ENCODE assay signal across 14 mouse cellular contexts in genomic region chr19:24258368-24258767, GRCm38 (mm10). TPM values are rescaled to one million over a fixed set of nuclear protein-coding genes. Genes with fewer than 3 reads are reported as not detected.
DNase-seq lines count a peak whose midpoint lies in the region; ATAC-seq and TF ChIP-seq lines count a peak whose summit lies in the region.
"Had no signal": no experiment of that assay in that cellular context is flagged by ENCODE, and none has a peak within 500 bp of the region (broad histone marks: within the 10 kb centered on the region; RNA-seq: fewer than 3 reads in every experiment).

No protein-coding gene starts in this region.

- H3K27ac ChIP-seq in heart, embryonic 10.5 days = no peak overlapping the region; the same call in 1 of the 2 replicates
- H3K27ac ChIP-seq in MEL (ENCODE audit: control insufficient read depth, low read depth, low read length) = peak overlapping the region; percentile 66
- H3K27ac ChIP-seq in heart, embryonic 16.5 days (ENCODE audit: low read length) = peak overlapping the region; percentile 65
- peak overlapping the region; percentile 22 for H3K27ac ChIP-seq in lung, postnatal 0 days (ENCODE audit: low read length)
- H3K27ac ChIP-seq: limb, embryonic 12.5 days had no signal

- no peak overlapping the region for H3K4me3 ChIP-seq in heart, embryonic 10.5 days
- no peak overlapping the region for H3K4me3 ChIP-seq in MEL (ENCODE audit: control insufficient read depth in 1 of 2, insufficient read depth in 1 of 2, low read depth in 2 of 2, low read length in 2 of 2)
- no peak overlapping the region for H3K4me3 ChIP-seq in heart, embryonic 16.5 days (ENCODE audit: low read length)
- H3K4me3 ChIP-seq in lung, postnatal 0 days (ENCODE audit: low read depth, low read length) = no peak overlapping the region
- H3K4me3 ChIP-seq: limb, embryonic 12.5 days; megakaryocyte, embryonic 14.5 days; myocyte had no signal

- no peaks in the 10 kb centered on the region for H3K9me3 ChIP-seq in heart, embryonic 10.5 days
- H3K9me3 ChIP-seq in MEL (replicated peaks; ENCODE audit: insufficient read depth, low read length) = no peaks in the 10 kb centered on the region
- no peaks in the 10 kb centered on the region for H3K9me3 ChIP-seq in heart, embryonic 16.5 days (replicated peaks; ENCODE audit: control insufficient read depth, low read length)
- no peaks in the 10 kb centered on the region for H3K9me3 ChIP-seq in lung, postnatal 0 days (ENCODE audit: low read length)
- H3K9me3 ChIP-seq: limb, embryonic 12.5 days; megakaryocyte, embryonic 14.5 days had no signal

- no peaks in the 10 kb centered on the region for H3K79me2 ChIP-seq in MEL (ENCODE audit: control insufficient read depth, insufficient read depth, low read length, poor library complexity)

- DNase-seq in heart, adult 11 months = peak; percentile 95
- no peak for DNase-seq in heart, embryonic 10.5 days (ENCODE audit: low spot score)
- peak; percentile 88 for DNase-seq in MEL (ENCODE audit: low read depth, low spot score)
- DNase-seq in lung, postnatal 0 days (ENCODE audit: low spot score) = peak; percentile 78
- no peak for DNase-seq in left cerebral cortex, postnatal 10 days (ENCODE audit: extremely low spot score in 1 of 2, low spot score in 2 of 2)
- no peak for DNase-seq in left cerebral cortex, adult 11 months (ENCODE audit: low spot score)
- DNase-seq in frontal cortex, postnatal 36 days (ENCODE audit: low spot score in 2 of 2) = no peak
- DNase-seq: cerebellum, postnatal 14 days; gastrocnemius, postnatal 14 days had no signal

- H3K27me3 ChIP-seq in heart, embryonic 10.5 days (ENCODE audit: insufficient read depth, poor library complexity, severe bottlenecking) = no peaks in the 10 kb centered on the region
- H3K27me3 ChIP-seq in MEL (ENCODE audit: control insufficient read depth in 1 of 2, insufficient read depth in 2 of 2, low read length in 2 of 2) = no peaks in the 10 kb centered on the region
- no peaks in the 10 kb centered on the region for H3K27me3 ChIP-seq in heart, embryonic 16.5 days (ENCODE audit: control insufficient read depth, insufficient read depth, low read length)
- H3K27me3 ChIP-seq in lung, postnatal 0 days (replicated peaks; ENCODE audit: insufficient read depth, low read length) = no peaks in the 10 kb centered on the region
- H3K27me3 ChIP-seq: limb, embryonic 12.5 days; megakaryocyte, embryonic 14.5 days had no signal

- no peak overlapping the region for H3K4me2 ChIP-seq in heart, embryonic 16.5 days (ENCODE audit: low read depth, low read length)
- no peak overlapping the region for H3K4me2 ChIP-seq in lung, postnatal 0 days (replicated peaks; ENCODE audit: low read depth, low read length)
- H3K4me2 ChIP-seq: limb, embryonic 12.5 days had no signal

- TF ChIP-seq RAD21 in MEL (IDR thresholded peaks at IDR 0.05; ENCODE audit: low read depth, low read length) = no peak

- H3K9ac ChIP-seq in MEL (ENCODE audit: control insufficient read depth, low read depth, low read length, poor library complexity, severe bottlenecking) = no peak overlapping the region; the same call in 1 of the 2 replicates
- no peak overlapping the region for H3K9ac ChIP-seq in heart, embryonic 16.5 days (ENCODE audit: low read length)
- H3K9ac ChIP-seq in lung, postnatal 0 days (replicated peaks; ENCODE audit: low read depth) = no peak overlapping the region
- H3K9ac ChIP-seq: limb, embryonic 12.5 days had no signal

- peaks cover 30% of the 10 kb centered on the region for H3K36me3 ChIP-seq in heart, embryonic 10.5 days
- peaks cover 0 to 15% of the 10 kb centered on the region in 2 experiments; a peak in 2 of 4 replicates for H3K36me3 ChIP-seq in MEL (ENCODE audit: control insufficient read depth in 1 of 2, insufficient read depth in 2 of 2, low read length in 2 of 2)
- H3K36me3 ChIP-seq in heart, embryonic 16.5 days (ENCODE audit: control insufficient read depth, insufficient read depth) = peaks cover 9% of the 10 kb centered on the region; the same call in 1 of the 2 replicates
- no peaks in the 10 kb centered on the region for H3K36me3 ChIP-seq in lung, postnatal 0 days (ENCODE audit: insufficient read depth, low read length)

- 62% methylated on average over 5 of the region's 5 CpGs for WGBS in heart, embryonic 10.5 days
- WGBS in heart, embryonic 16.5 days = 9% methylated on average over 5 of the region's 5 CpGs
- WGBS in lung, postnatal 0 days = 5% methylated on average over 5 of the region's 5 CpGs

- no peak for TF ChIP-seq POLR2A in MEL (IDR thresholded peaks at IDR 0.05; ENCODE audit: control insufficient read depth in 1 of 2, insufficient read depth in 1 of 2, low read depth in 1 of 2, low read length in 2 of 2, poor library complexity in 1 of 2)

- H3K4me1 ChIP-seq in heart, embryonic 10.5 days = peaks cover 14% of the 10 kb centered on the region
- H3K4me1 ChIP-seq in MEL (ENCODE audit: control insufficient read depth in 1 of 2, insufficient read depth in 2 of 2, low read length in 2 of 2) = peaks cover 4 to 15% of the 10 kb centered on the region in 2 experiments; a peak in 3 of 4 replicates
- peaks cover 15% of the 10 kb centered on the region for H3K4me1 ChIP-seq in heart, embryonic 16.5 days (ENCODE audit: control insufficient read depth, insufficient read depth, low read length)
- peaks cover 12% of the 10 kb centered on the region; the same call in 1 of the 2 replicates for H3K4me1 ChIP-seq in lung, postnatal 0 days (ENCODE audit: insufficient read depth, low read depth, low read length)

- ATAC-seq in heart, embryonic 16.5 days (replicated peaks; ENCODE audit: extremely low read depth, insufficient read depth, low FRiP score) = peak; percentile 71; the same call in 1 of the 2 replicates
- ATAC-seq in lung, postnatal 0 days = peak; percentile 65
- ATAC-seq: activated CD4-positive, CD25-positive, alpha-beta regulatory T cell, adult 4 months had no signal

- TF ChIP-seq EP300 in MEL (IDR thresholded peaks at IDR 0.05; ENCODE audit: low read depth in 1 of 2, low read length in 2 of 2) = peak; percentile 74 to 87
- TF ChIP-seq EP300 in lung, postnatal 0 days (IDR thresholded peaks at IDR 0.05) = peak; percentile 88

- intact Hi-C loops in left cerebral cortex, postnatal 10 days (cut with DNase I) = no loop called here

- no peak for TF ChIP-seq CTCF in MEL (IDR thresholded peaks at IDR 0.05 in 2 of 3, conservative IDR thresholded peaks at IDR 0.05 in 1 of 3; ENCODE audit: control insufficient read depth in 1 of 3, insufficient read depth in 1 of 3, low read depth in 2 of 3, low read length in 3 of 3, poor library complexity in 1 of 3, severe bottlenecking in 1 of 3)
- no peak for TF ChIP-seq CTCF in lung, postnatal 0 days (IDR thresholded peaks at IDR 0.05)

TF ChIP-seq in MEL, 35 proteins besides CTCF, POLR2A, EP300 and RAD21 (continues in another document):
- no peak for TF ChIP-seq MEF2A (IDR thresholded peaks at IDR 0.05; ENCODE audit: extremely low read depth, insufficient replicate concordance, low read depth, low read length, poor library complexity, severe bottlenecking)
- no peak for TF ChIP-seq KAT2A (conservative IDR thresholded peaks at IDR 0.05; ENCODE audit: low read depth, low read length)
- TF ChIP-seq ETS1 (IDR thresholded peaks at IDR 0.05; ENCODE audit: low read depth, low read length) = peak; percentile 95
- TF ChIP-seq UBTF (IDR thresholded peaks at IDR 0.05; ENCODE audit: borderline replicate concordance, insufficient read depth, low read depth, low read length) = no peak
- 0 out of 2 replicates have a peak, but pooled peaks have one; percentile 34 for TF ChIP-seq BHLHE40 (IDR thresholded peaks at IDR 0.05; ENCODE audit: borderline replicate concordance, low read depth, low read length)
- TF ChIP-seq GABPA (IDR thresholded peaks at IDR 0.05; ENCODE audit: low read depth, low read length) = no peak
- TF ChIP-seq ZKSCAN1 (IDR thresholded peaks at IDR 0.05; ENCODE audit: low read depth, low read length) = no peak
- TF ChIP-seq MAX (IDR thresholded peaks at IDR 0.05; ENCODE audit: low read length) = no peak
- TF ChIP-seq USF2 (IDR thresholded peaks at IDR 0.05; ENCODE audit: borderline replicate concordance in 1 of 2, insufficient read depth in 1 of 2, low read depth in 1 of 2, low read length in 2 of 2) = no peak
- TF ChIP-seq JUND (IDR thresholded peaks at IDR 0.05; ENCODE audit: low read depth, low read length) = no peak
- TF ChIP-seq E2F4 (IDR thresholded peaks at IDR 0.05; ENCODE audit: borderline replicate concordance, low read depth, low read length) = no peak
- TF ChIP-seq MXI1 (IDR thresholded peaks at IDR 0.05; ENCODE audit: low read depth, low read length) = 0 out of 2 replicates have a peak, but pooled peaks have one; percentile 38
- TF ChIP-seq POLR2AphosphoS5 (IDR thresholded peaks at IDR 0.05; ENCODE audit: borderline replicate concordance, low read depth, low read length) = no peak
- TF ChIP-seq SIN3A (IDR thresholded peaks at IDR 0.05; ENCODE audit: low read length) = peak; percentile 66; the same call in 1 of the 2 replicates
- no peak for TF ChIP-seq ZC3H11A (IDR thresholded peaks at IDR 0.05; ENCODE audit: low read depth, low read length)
- no peak for TF ChIP-seq CHD2 (IDR thresholded peaks at IDR 0.05; ENCODE audit: low read length)
- TF ChIP-seq ZNF384 (IDR thresholded peaks at IDR 0.05; ENCODE audit: low read depth, low read length) = no peak
- TF ChIP-seq MAZ (IDR thresholded peaks at IDR 0.05; ENCODE audit: low read depth, low read length) = no peak
- no peak for TF ChIP-seq CHD1 (IDR thresholded peaks at IDR 0.05; ENCODE audit: low read depth, low read length)

RNA-seq across cellular contexts. Expression of gene Fxn, which starts 22.0 kb away (rescaled TPM):
- polyA plus RNA-seq in heart, embryonic 10.5 days (2016; fragmentation: Nextera tagmentation; extraction: Ambion mirVana) = 71.9 and 73.4 TPM in 2 replicates
- 46.2 and 53.7 TPM in 2 replicates for total RNA-seq in MEL (2012; rRNA removed)
- polyA plus RNA-seq in MEL (2012; ENCODE audit: insufficient read depth in 1 of 2, insufficient read length in 2 of 2, low read depth in 1 of 2, low replicate concordance in 2 of 2, missing spikeins in 1 of 2) = 10 to 100 TPM in 1 of 2 experiments, not detected in 1; 83.7 TPM
- 65.6 and 67.6 TPM in 2 replicates for polyA plus RNA-seq in heart, embryonic 16.5 days (2015; fragmentation: Nextera tagmentation; extraction: Ambion mirVana)
- 19.7 and 22.1 TPM in 2 replicates for polyA plus RNA-seq in lung, postnatal 0 days (2015; fragmentation: Nextera tagmentation; extraction: Ambion mirVana)
- 10 to 100 TPM; 10.4 to 10.5 TPM for total RNA-seq in left cerebral cortex, postnatal 10 days (2021)

RNA-seq across cellular contexts. Expression of gene Tjp2, which starts 33.5 kb away (rescaled TPM):
- polyA plus RNA-seq in heart, embryonic 10.5 days (2016; fragmentation: Nextera tagmentation; extraction: Ambion mirVana) = 31.2 and 33.9 TPM in 2 replicates
- total RNA-seq in MEL (2012; rRNA removed) = 3.0 and 3.6 TPM in 2 replicates
- polyA plus RNA-seq in MEL (2012; ENCODE audit: insufficient read depth in 1 of 2, insufficient read length in 2 of 2, low read depth in 1 of 2, low replicate concordance in 2 of 2, missing spikeins in 1 of 2) = 1 to 10 TPM in 1 of 2 experiments, not detected in 1; 8.3 TPM
- polyA plus RNA-seq in heart, embryonic 16.5 days (2015; fragmentation: Nextera tagmentation; extraction: Ambion mirVana) = 22.3 and 24.9 TPM in 2 replicates
- 37.8 and 48.3 TPM in 2 replicates for polyA plus RNA-seq in lung, postnatal 0 days (2015; fragmentation: Nextera tagmentation; extraction: Ambion mirVana)
- 10 to 100 TPM; 16.6 to 18.0 TPM for total RNA-seq in left cerebral cortex, postnatal 10 days (2021)

Comparison
In these comparisons a context has a peak if more than half of its experiments do, and no peak if none do; other contexts are left out.
1. DNase-seq: peak in heart, adult 11 months (single experiment), MEL (single experiment) and lung, postnatal 0 days (single experiment); none in heart, embryonic 10.5 days (single experiment), left cerebral cortex, postnatal 10 days (0 of 2), left cerebral cortex, adult 11 months (single experiment) and frontal cortex, postnatal 36 days (0 of 2).